Mouse (Mus musculus): ENCODE measurements around the gene Lce1d. TPM values are rescaled to one million over a fixed set of nuclear protein-coding genes. Genes with fewer than 3 reads are reported as not detected.

Lce1d gene
- polyA plus RNA-seq, 1 experiment from 2014 or later = not detected

DNA sequence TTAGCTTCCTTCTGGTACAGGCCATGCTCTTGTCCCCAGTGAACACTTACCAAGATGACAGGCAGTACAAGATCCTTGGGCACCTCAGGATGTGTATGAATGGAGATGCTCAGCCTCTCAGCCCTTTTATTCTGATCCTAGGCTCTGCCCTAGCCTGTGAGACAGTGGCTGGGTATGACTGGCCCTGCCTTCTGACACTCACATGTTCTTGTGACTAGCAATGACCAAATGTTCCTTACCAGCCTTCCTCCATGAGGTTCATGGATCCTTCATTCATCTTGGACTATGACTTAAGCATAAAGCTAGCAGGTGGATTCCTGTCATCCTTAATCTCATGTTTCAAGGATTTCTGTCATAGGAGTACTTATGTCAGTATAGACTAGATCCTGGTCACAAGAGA, 16.8 kb downstream of the Lce1d start, which contains the start of gene Lce1a2:
TSS of gene Lce1a2 (minus strand) at position 101 of the 400 bp plus-strand sequence.
- no peaks in the 10 kb centered on the region for H3K4me1 ChIP-seq (replicated peaks; ENCODE audit: control insufficient read depth, insufficient read depth, low read length)

DNA sequence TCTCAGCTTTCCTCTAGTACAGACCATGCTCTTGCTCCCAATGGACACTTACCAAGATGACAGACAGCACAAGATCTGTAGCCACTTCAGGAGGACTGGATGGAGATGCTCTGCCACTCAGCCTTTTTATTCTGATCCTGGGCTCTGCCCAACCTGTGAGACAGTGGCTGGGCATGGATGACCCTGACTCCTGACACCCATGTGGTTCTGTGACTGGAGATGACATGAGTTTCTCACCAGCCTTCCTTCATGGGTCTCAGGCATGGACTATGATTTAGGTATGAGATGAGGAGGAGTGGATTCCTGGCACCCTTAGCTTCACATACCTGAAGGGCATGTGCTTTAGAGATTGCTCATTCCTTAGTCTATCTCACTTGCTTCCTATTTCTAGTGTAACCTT, 30.2 kb downstream of the Lce1d start, which contains the start of gene Lce1b:
TSS of gene Lce1b (minus strand) at position 101 of the 400 bp plus-strand sequence.
- ATAC-seq (replicated peaks; ENCODE audit: low FRiP score, low TSS enrichment, low read depth) = no peak
- Histone ChIP-seq H3K36me3 (ENCODE audit: control insufficient read depth, insufficient read depth, low read length) (no peaks in the 10 kb centered on the region), H3K4me2 (ENCODE audit: low read length) (no peak within 1 kb of the TSS), H3K4me1 (replicated peaks; ENCODE audit: control insufficient read depth, insufficient read depth, low read length) (no peaks in the 10 kb centered on the region), H3K4me3 (ENCODE audit: low read depth, low read length) (no peak within 1 kb of the TSS), H3K9me3 (ENCODE audit: control insufficient read depth, low read length) (no peaks in the 10 kb centered on the region), H3K9ac (ENCODE audit: low read length) (no peak within 1 kb of the TSS), H3K27ac (ENCODE audit: low read depth) (no peak within 1 kb of the TSS), H3K27me3 (replicated peaks; ENCODE audit: control insufficient read depth, insufficient read depth, low read length) (no peaks in the 10 kb centered on the region)
- no peak for DNase-seq (ENCODE audit: low spot score)

More for the DNA sequence above, 16.8 kb downstream of the Lce1d start, which contains the start of gene Lce1a2:
- no peaks in the 10 kb centered on the region for H3K9me3 ChIP-seq (ENCODE audit: control insufficient read depth, low read length)
- ATAC-seq (replicated peaks; ENCODE audit: low FRiP score, low TSS enrichment, low read depth) (no peak), DNase-seq (ENCODE audit: low spot score) (no peak)
- no peak within 1 kb of the TSS for H3K4me2 ChIP-seq (ENCODE audit: low read length)
- H3K36me3 ChIP-seq (ENCODE audit: control insufficient read depth, insufficient read depth, low read length) = no peaks in the 10 kb centered on the region
- no peaks in the 10 kb centered on the region for H3K27me3 ChIP-seq (replicated peaks; ENCODE audit: control insufficient read depth, insufficient read depth, low read length)
- H3K9ac ChIP-seq (ENCODE audit: low read length) = no peak within 1 kb of the TSS
- H3K27ac ChIP-seq (ENCODE audit: low read depth) = no peak within 1 kb of the TSS
- no peak within 1 kb of the TSS for H3K4me3 ChIP-seq (ENCODE audit: low read depth, low read length)

DNA sequence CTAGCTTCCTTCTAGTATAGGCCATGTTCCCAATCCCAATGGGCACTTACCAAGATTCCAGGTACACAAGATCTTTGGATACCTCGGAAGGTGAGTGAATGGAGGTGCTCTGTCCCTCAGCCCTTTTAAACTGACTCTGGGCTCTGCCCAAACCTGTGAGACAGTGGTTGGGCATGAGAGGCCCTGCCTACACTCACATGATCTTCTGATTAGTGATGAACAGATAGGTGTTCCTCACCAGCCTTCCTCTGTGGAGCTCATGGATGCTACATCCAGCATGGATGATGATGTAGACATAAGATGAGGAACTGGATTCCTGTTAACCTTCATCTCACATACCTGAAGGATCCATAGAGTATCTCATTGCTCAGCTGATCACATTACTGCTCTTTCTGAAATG, 38.8 kb downstream of the Lce1d start, which contains the start of gene Lce1a1:
TSS of gene Lce1a1 (minus strand) at position 101 of the 400 bp plus-strand sequence.
- 75% methylated on average over 1 of the region's 1 CpGs for WGBS
- H3K4me1 ChIP-seq (replicated peaks; ENCODE audit: control insufficient read depth, insufficient read depth, low read length) = no peaks in the 10 kb centered on the region
- no peak for DNase-seq (ENCODE audit: low spot score)

DNA sequence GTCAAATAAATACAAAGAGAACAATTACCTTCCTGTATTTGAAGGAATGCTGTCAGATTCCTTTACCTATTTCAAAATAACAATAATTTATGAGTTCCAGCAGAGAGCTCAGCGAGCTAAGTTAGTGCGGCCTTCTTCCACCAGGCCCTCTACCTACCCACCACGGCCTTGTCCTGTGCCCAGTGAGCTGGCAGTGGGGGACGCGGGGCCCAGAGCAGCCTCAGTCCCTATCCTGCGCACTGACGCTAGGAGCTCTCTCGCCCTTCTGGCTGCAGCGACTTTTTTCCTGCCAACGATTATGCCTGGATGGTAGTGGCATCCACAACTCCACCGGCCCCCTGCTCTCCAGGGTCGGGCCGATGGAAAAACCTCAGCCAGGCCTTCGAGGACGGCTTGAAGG, 47.2 kb downstream of the Lce1d start:
- Histone ChIP-seq H3K36me3 (ENCODE audit: control insufficient read depth, insufficient read depth, low read length) (no peaks in the 10 kb centered on the region), H3K27me3 (replicated peaks; ENCODE audit: control insufficient read depth, insufficient read depth, low read length) (no peaks in the 10 kb centered on the region), H3K4me2 (ENCODE audit: low read length) (no peak overlapping the region), H3K9ac (ENCODE audit: low read length) (no peak overlapping the region), H3K9me3 (ENCODE audit: control insufficient read depth, low read length) (no peaks in the 10 kb centered on the region), H3K4me1 (replicated peaks; ENCODE audit: control insufficient read depth, insufficient read depth, low read length) (no peaks in the 10 kb centered on the region), H3K4me3 (ENCODE audit: low read depth, low read length) (no peak overlapping the region), H3K27ac (ENCODE audit: low read depth) (no peak overlapping the region)
- ATAC-seq (replicated peaks; ENCODE audit: low FRiP score, low TSS enrichment, low read depth) = no peak
- DNase-seq (ENCODE audit: low spot score) = no peak
- 88% methylated on average over 15 of the region's 15 CpGs for WGBS

More for the DNA sequence above, 38.8 kb downstream of the Lce1d start, which contains the start of gene Lce1a1:
- H3K9ac ChIP-seq (ENCODE audit: low read length) = no peak within 1 kb of the TSS
- no peak within 1 kb of the TSS for H3K4me2 ChIP-seq (ENCODE audit: low read length)
- no peaks in the 10 kb centered on the region for H3K9me3 ChIP-seq (ENCODE audit: control insufficient read depth, low read length)
- H3K4me3 ChIP-seq (ENCODE audit: low read depth, low read length) = no peak within 1 kb of the TSS
- ATAC-seq (replicated peaks; ENCODE audit: low FRiP score, low TSS enrichment, low read depth) = no peak
- no peaks in the 10 kb centered on the region for H3K36me3 ChIP-seq (ENCODE audit: control insufficient read depth, insufficient read depth, low read length)
- no peak within 1 kb of the TSS for H3K27ac ChIP-seq (ENCODE audit: low read depth)
- no peaks in the 10 kb centered on the region for H3K27me3 ChIP-seq (replicated peaks; ENCODE audit: control insufficient read depth, insufficient read depth, low read length)

DNA sequence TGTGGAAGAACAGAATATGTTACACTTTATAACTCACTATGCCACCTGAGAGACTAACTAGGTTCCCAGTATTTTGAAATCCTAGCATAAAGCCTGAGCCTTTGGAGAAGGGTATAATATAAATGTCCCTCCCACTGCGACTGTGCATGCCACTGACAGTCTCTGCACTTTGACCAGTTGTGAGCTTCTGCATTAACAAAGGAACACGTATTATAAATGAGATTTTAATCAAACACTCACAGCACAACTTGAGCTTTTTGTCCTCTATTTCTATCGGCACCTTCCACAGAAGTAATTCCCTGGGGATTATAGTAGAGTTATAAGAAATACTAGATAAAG, 48.4 kb downstream of the Lce1d start:
- ATAC-seq (replicated peaks; ENCODE audit: low FRiP score, low TSS enrichment, low read depth) = no peak

DNA sequence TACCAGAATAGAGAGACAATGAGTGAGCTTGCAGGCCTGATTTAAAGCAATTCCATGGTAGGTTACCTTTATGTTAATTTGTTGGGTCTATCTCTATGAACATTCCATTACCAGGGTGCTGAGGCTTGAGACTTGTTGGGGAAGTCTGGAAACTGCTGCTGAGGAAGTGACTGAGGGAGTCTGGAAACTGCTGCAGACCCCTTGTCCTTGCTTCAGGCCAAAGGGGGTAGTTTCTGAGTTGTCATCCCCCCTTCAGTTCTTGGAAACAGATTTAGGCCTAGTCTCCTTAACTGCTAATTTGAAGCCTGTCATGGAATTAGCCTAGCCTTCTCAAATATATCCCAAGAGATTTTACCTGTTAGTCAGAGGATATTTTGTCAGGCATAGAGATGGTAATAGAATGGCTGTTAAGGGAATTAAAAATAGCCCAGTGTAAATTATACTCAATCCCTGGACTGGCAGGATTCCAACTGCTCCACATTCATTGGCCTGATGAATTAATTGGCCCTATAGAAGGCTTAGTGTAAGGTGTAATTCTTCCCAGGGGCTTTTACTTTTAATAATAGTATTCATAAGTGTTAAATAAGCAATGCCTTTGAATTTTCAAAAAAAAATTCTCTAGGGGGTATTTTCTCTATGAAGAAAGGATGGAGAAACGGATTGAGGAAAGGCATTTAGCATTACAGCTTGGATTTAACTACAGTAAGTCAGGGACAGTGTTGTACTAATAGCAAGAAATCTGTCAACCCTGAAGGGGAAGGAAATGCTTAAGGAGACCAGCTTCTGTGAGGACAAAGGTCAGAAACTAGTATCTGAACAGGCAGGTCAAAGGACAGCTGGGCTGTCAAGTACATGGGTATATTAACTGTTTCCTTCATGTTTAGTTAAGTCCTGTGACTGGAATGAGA, 49.0 kb downstream of the Lce1d start:
- DNase-seq (ENCODE audit: low spot score) (no peak), ATAC-seq (replicated peaks; ENCODE audit: low FRiP score, low TSS enrichment, low read depth) (no peak)
- Histone ChIP-seq H3K9me3 (ENCODE audit: control insufficient read depth, low read length) (no peaks in the 10 kb centered on the region), H3K9ac (ENCODE audit: low read length) (no peak overlapping the region), H3K36me3 (ENCODE audit: control insufficient read depth, insufficient read depth, low read length) (no peaks in the 10 kb centered on the region), H3K4me3 (ENCODE audit: low read depth, low read length) (no peak overlapping the region), H3K27me3 (replicated peaks; ENCODE audit: control insufficient read depth, insufficient read depth, low read length) (no peaks in the 10 kb centered on the region), H3K4me2 (ENCODE audit: low read length) (no peak overlapping the region), H3K27ac (ENCODE audit: low read depth) (no peak overlapping the region), H3K4me1 (replicated peaks; ENCODE audit: control insufficient read depth, insufficient read depth, low read length) (no peaks in the 10 kb centered on the region)
- 58% methylated on average over 1 of the region's 1 CpGs for WGBS

More for the DNA sequence above, 48.4 kb downstream of the Lce1d start:
- Histone ChIP-seq H3K27me3 (replicated peaks; ENCODE audit: control insufficient read depth, insufficient read depth, low read length) (no peaks in the 10 kb centered on the region), H3K4me1 (replicated peaks; ENCODE audit: control insufficient read depth, insufficient read depth, low read length) (no peaks in the 10 kb centered on the region), H3K4me2 (ENCODE audit: low read length) (no peak overlapping the region), H3K9me3 (ENCODE audit: control insufficient read depth, low read length) (no peaks in the 10 kb centered on the region), H3K9ac (ENCODE audit: low read length) (no peak overlapping the region), H3K36me3 (ENCODE audit: control insufficient read depth, insufficient read depth, low read length) (no peaks in the 10 kb centered on the region), H3K4me3 (ENCODE audit: low read depth, low read length) (no peak overlapping the region), H3K27ac (ENCODE audit: low read depth) (no peak overlapping the region)
- 77% methylated on average over 3 of the region's 3 CpGs for WGBS
- no peak for DNase-seq (ENCODE audit: low spot score)

Other genes with a start within 250 kb of the Lce1d start
- gene Sprr1b, start 248.4 kb downstream of the Lce1d start, polyA plus RNA-seq (2014; fragmentation: Nextera tagmentation; extraction: Ambion mirVana) = not detected in 2 replicates
- gene Sprr3, start 228.5 kb downstream of the Lce1d start, polyA plus RNA-seq (2014; fragmentation: Nextera tagmentation; extraction: Ambion mirVana) = not detected in 2 replicates
- gene Sprr1a, start 201.3 kb downstream of the Lce1d start, polyA plus RNA-seq (2014; fragmentation: Nextera tagmentation; extraction: Ambion mirVana) = 1.0 and 1.5 TPM in 2 replicates
- not detected in 2 replicates for gene Sprr4, start 186.7 kb downstream of the Lce1d start, polyA plus RNA-seq (2014; fragmentation: Nextera tagmentation; extraction: Ambion mirVana)
- gene 2310046K23Rik, start 152.7 kb downstream of the Lce1d start, polyA plus RNA-seq (2014; fragmentation: Nextera tagmentation; extraction: Ambion mirVana) = not detected in 2 replicates
- gene Ivl, start 113.5 kb downstream of the Lce1d start, polyA plus RNA-seq (2014; fragmentation: Nextera tagmentation; extraction: Ambion mirVana) = 0.27 TPM in 1 of 2 replicates, not detected in the other
- not detected in 2 replicates for gene Smcp, start 98.2 kb downstream of the Lce1d start, polyA plus RNA-seq (2014; fragmentation: Nextera tagmentation; extraction: Ambion mirVana)
- not detected in 2 replicates for gene 2210017I01Rik, start 79.7 kb downstream of the Lce1d start, polyA plus RNA-seq (2014; fragmentation: Nextera tagmentation; extraction: Ambion mirVana)
- gene Lce6a, start 65.5 kb downstream of the Lce1d start, polyA plus RNA-seq (2014; fragmentation: Nextera tagmentation; extraction: Ambion mirVana) = not detected in 2 replicates
- gene Lce1a1, start 38.9 kb downstream of the Lce1d start, polyA plus RNA-seq (2014; fragmentation: Nextera tagmentation; extraction: Ambion mirVana) = not detected in 2 replicates
- not detected in 2 replicates for gene Lce1b, start 30.3 kb downstream of the Lce1d start, polyA plus RNA-seq (2014; fragmentation: Nextera tagmentation; extraction: Ambion mirVana)
- gene Lce1a2, start 16.9 kb downstream of the Lce1d start, polyA plus RNA-seq (2014; fragmentation: Nextera tagmentation; extraction: Ambion mirVana) = not detected in 2 replicates
- not detected in 2 replicates for gene Lce1c, start 8.0 kb downstream of the Lce1d start, polyA plus RNA-seq (2014; fragmentation: Nextera tagmentation; extraction: Ambion mirVana)
- not detected in 2 replicates for gene Lce1e, start 21.9 kb upstream of the Lce1d start, polyA plus RNA-seq (2014; fragmentation: Nextera tagmentation; extraction: Ambion mirVana)
- gene Lce1f, start 33.1 kb upstream of the Lce1d start, polyA plus RNA-seq (2014; fragmentation: Nextera tagmentation; extraction: Ambion mirVana) = not detected in 2 replicates
- gene Gm38119, start 51.9 kb upstream of the Lce1d start, polyA plus RNA-seq (2014; fragmentation: Nextera tagmentation; extraction: Ambion mirVana) = not detected in 2 replicates
- not detected in 2 replicates for gene Lce1g, start 65.1 kb upstream of the Lce1d start, polyA plus RNA-seq (2014; fragmentation: Nextera tagmentation; extraction: Ambion mirVana)
- gene Lce1h, start 77.9 kb upstream of the Lce1d start, polyA plus RNA-seq (2014; fragmentation: Nextera tagmentation; extraction: Ambion mirVana) = not detected in 2 replicates
- gene Lce1i, start 91.7 kb upstream of the Lce1d start, polyA plus RNA-seq (2014; fragmentation: Nextera tagmentation; extraction: Ambion mirVana) = not detected in 2 replicates
- not detected in 2 replicates for gene Lce1j, start 103.3 kb upstream of the Lce1d start, polyA plus RNA-seq (2014; fragmentation: Nextera tagmentation; extraction: Ambion mirVana)
- gene Lce1k, start 120.7 kb upstream of the Lce1d start, polyA plus RNA-seq (2014; fragmentation: Nextera tagmentation; extraction: Ambion mirVana) = not detected in 2 replicates
- not detected in 2 replicates for gene Kprp, start 140.0 kb upstream of the Lce1d start, polyA plus RNA-seq (2014; fragmentation: Nextera tagmentation; extraction: Ambion mirVana)
- gene Lce1l, start 164.1 kb upstream of the Lce1d start, polyA plus RNA-seq (2014; fragmentation: Nextera tagmentation; extraction: Ambion mirVana) = not detected in 2 replicates
- not detected in 2 replicates for gene 2310050C09Rik, start 183.0 kb upstream of the Lce1d start, polyA plus RNA-seq (2014; fragmentation: Nextera tagmentation; extraction: Ambion mirVana)
- gene Lce3a, start 239.0 kb upstream of the Lce1d start, polyA plus RNA-seq (2014; fragmentation: Nextera tagmentation; extraction: Ambion mirVana) = not detected in 2 replicates
- gene Lce3b, start 245.8 kb upstream of the Lce1d start, polyA plus RNA-seq (2014; fragmentation: Nextera tagmentation; extraction: Ambion mirVana) = not detected in 2 replicates